ENCODE assay signal across 13 mouse cellular contexts in the genomic region with DNA sequence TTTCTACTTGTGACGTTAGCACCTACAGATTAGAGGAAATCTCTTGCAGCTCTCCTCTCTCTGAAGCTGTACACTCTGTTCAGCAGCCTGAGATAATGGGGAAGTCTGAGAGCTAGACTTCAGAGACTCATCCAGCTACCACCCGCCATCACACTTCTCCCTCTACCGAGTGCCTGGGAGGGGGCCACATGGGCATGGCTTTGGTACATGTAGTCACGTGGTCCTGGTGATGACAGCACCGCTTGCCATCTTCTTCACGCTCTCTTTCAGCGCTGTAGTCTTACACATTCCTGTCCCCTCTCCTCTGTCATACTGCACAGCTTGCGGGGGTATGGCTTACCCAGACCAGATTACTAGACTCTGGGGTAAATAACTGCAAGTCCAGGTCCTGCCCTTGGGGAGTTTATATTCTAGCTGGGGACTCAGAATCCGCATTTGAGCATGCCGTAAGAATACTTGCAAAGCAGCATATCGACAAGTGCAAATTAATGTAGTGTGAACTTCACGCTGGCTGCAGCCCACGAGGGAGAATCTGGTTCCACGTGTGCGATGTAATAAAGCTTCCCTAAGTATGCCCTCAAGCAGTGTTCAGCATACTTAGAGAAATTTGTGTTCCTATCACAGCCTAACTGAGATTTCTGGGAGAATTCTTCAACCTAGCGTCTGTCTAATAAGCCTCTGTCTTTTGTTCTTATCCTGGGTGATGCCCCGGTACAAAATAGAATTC.
DNase-seq lines count a peak whose midpoint lies in the region; ATAC-seq lines count a peak whose summit lies in the region.
"Had no signal": no experiment of that assay in that cellular context is flagged by ENCODE, and none has a peak within 500 bp of the region (broad histone marks: within the 10 kb centered on the region; RNA-seq: fewer than 3 reads in every experiment).

No protein-coding gene starts in this region.

- H3K36me3 ChIP-seq in hindbrain, embryonic 14.5 days (replicated peaks; ENCODE audit: control insufficient read depth, insufficient read depth) = no peaks in the 10 kb centered on the region
- H3K36me3 ChIP-seq in neural tube, embryonic 15.5 days = no peaks in the 10 kb centered on the region
- no peaks in the 10 kb centered on the region for H3K36me3 ChIP-seq in liver, embryonic 11.5 days (ENCODE audit: control insufficient read depth, insufficient read depth, low read length)
- H3K36me3 ChIP-seq: embryonic facial prominence, embryonic 15.5 days had no signal

- no peak overlapping the region for H3K27ac ChIP-seq in hindbrain, embryonic 14.5 days
- H3K27ac ChIP-seq in neural tube, embryonic 15.5 days (replicated peaks) = no peak overlapping the region
- H3K27ac ChIP-seq in liver, embryonic 11.5 days (ENCODE audit: low read depth, low read length) = no peak overlapping the region
- H3K27ac ChIP-seq: embryonic facial prominence, embryonic 15.5 days; kidney, postnatal 0 days had no signal

- H3K27me3 ChIP-seq in hindbrain, embryonic 14.5 days (ENCODE audit: control insufficient read depth, insufficient read depth, low read length) = no peaks in the 10 kb centered on the region
- no peaks in the 10 kb centered on the region for H3K27me3 ChIP-seq in neural tube, embryonic 15.5 days (replicated peaks)
- no peaks in the 10 kb centered on the region for H3K27me3 ChIP-seq in liver, embryonic 11.5 days (replicated peaks; ENCODE audit: control insufficient read depth, insufficient read depth, low read length)
- H3K27me3 ChIP-seq: embryonic facial prominence, embryonic 15.5 days had no signal

- H3K4me2 ChIP-seq in hindbrain, embryonic 14.5 days (replicated peaks) = peak overlapping the region; percentile 27
- no peak overlapping the region for H3K4me2 ChIP-seq in neural tube, embryonic 15.5 days
- H3K4me2 ChIP-seq in liver, embryonic 11.5 days = no peak overlapping the region
- H3K4me2 ChIP-seq: embryonic facial prominence, embryonic 15.5 days had no signal

- 64% methylated on average over 17 of the region's 17 CpGs for WGBS in hindbrain, embryonic 14.5 days
- WGBS in neural tube, embryonic 15.5 days = 55% methylated on average over 17 of the region's 17 CpGs
- 88% methylated on average over 17 of the region's 17 CpGs for WGBS in liver, embryonic 11.5 days

- DNase-seq in frontal cortex, postnatal 25 days (ENCODE audit: low spot score in 2 of 2) = no peak
- DNase-seq in left cerebral cortex, postnatal 25 days (ENCODE audit: low spot score in 2 of 2) = peak; percentile 32 to 71
- DNase-seq in left cerebral cortex, adult 8-10 months (ENCODE audit: low spot score in 2 of 2) = no peak
- DNase-seq in hindbrain, embryonic 14.5 days (ENCODE audit: low spot score) = peak; percentile 57
- DNase-seq in testis, postnatal 10 days (ENCODE audit: low spot score) = no peak
- no peak for DNase-seq in liver, embryonic 11.5 days (ENCODE audit: low spot score)
- DNase-seq: adrenal gland, postnatal 10 days; cerebellum, adult 9-10 months; lung, postnatal 10 days had no signal

- H3K4me3 ChIP-seq in hindbrain, embryonic 14.5 days (replicated peaks; ENCODE audit: low read length) = no peak overlapping the region
- no peak overlapping the region for H3K4me3 ChIP-seq in neural tube, embryonic 15.5 days (replicated peaks)
- no peak overlapping the region for H3K4me3 ChIP-seq in liver, embryonic 11.5 days (ENCODE audit: low read depth, low read length)
- H3K4me3 ChIP-seq: embryonic facial prominence, embryonic 15.5 days had no signal

- intact Hi-C loops in left cerebral cortex, postnatal 25 days (cut with DNase I) = loop anchor here (5.0 to 10.0 kb wide), 5 partner anchors 49 to 559 kb away; partner anchors contain the start of genes Akt3 and Zbtb18

- H3K4me1 ChIP-seq in hindbrain, embryonic 14.5 days (replicated peaks; ENCODE audit: control insufficient read depth, insufficient read depth, low read length) = no peaks in the 10 kb centered on the region
- H3K4me1 ChIP-seq in neural tube, embryonic 15.5 days = 0 out of 2 replicates have a peak, but pooled peaks cover 5% of the 10 kb centered on the region
- no peaks in the 10 kb centered on the region for H3K4me1 ChIP-seq in liver, embryonic 11.5 days (replicated peaks; ENCODE audit: control insufficient read depth, insufficient read depth, low read length)
- H3K4me1 ChIP-seq: embryonic facial prominence, embryonic 15.5 days had no signal

- H3K9ac ChIP-seq in hindbrain, embryonic 14.5 days = no peak overlapping the region
- no peak overlapping the region for H3K9ac ChIP-seq in neural tube, embryonic 15.5 days (replicated peaks)
- H3K9ac ChIP-seq in liver, embryonic 11.5 days (ENCODE audit: low read depth, low read length) = no peak overlapping the region
- H3K9ac ChIP-seq: embryonic facial prominence, embryonic 15.5 days had no signal

- no peaks in the 10 kb centered on the region for H3K9me3 ChIP-seq in hindbrain, embryonic 14.5 days (ENCODE audit: control insufficient read depth, low read length)
- H3K9me3 ChIP-seq in neural tube, embryonic 15.5 days (replicated peaks) = no peaks in the 10 kb centered on the region
- H3K9me3 ChIP-seq in liver, embryonic 11.5 days (ENCODE audit: control insufficient read depth, low read length) = no peaks in the 10 kb centered on the region
- H3K9me3 ChIP-seq: embryonic facial prominence, embryonic 15.5 days had no signal

- ATAC-seq in frontal cortex, adult (ENCODE audit: low TSS enrichment) = peak; percentile 77
- peak; percentile 80 for ATAC-seq in hindbrain, embryonic 14.5 days (ENCODE audit: low FRiP score)
- peak; percentile 66 for ATAC-seq in neural tube, embryonic 15.5 days (ENCODE audit: low FRiP score)
- no peak for ATAC-seq in liver, embryonic 11.5 days (replicated peaks; ENCODE audit: low FRiP score)

Comparison
In these comparisons a context has a peak if more than half of its experiments do, and no peak if none do; other contexts are left out.
1. DNase-seq: peak in left cerebral cortex, postnatal 25 days (2 of 2) and hindbrain, embryonic 14.5 days (single experiment); none in frontal cortex, postnatal 25 days (0 of 2), left cerebral cortex, adult 8-10 months (0 of 2), testis, postnatal 10 days (single experiment) and liver, embryonic 11.5 days (single experiment).